Mouse (Mus musculus): ENCODE measurements around the gene Slc35e3. TPM values are rescaled to one million over a fixed set of nuclear protein-coding genes. Genes with fewer than 3 reads are reported as not detected.
A peak's percentile ranks its signal among the peaks of the same experiment; 100 is the strongest.
"Not testable (repeated sequence)": the region's sequence is repeated elsewhere in the genome, so short reads cannot be mapped to it uniquely, and the experiment has no call there.

Slc35e3 gene
- total RNA-seq, 2 experiments from 2014 or later = 3.7 to 5.0 TPM

DNA sequence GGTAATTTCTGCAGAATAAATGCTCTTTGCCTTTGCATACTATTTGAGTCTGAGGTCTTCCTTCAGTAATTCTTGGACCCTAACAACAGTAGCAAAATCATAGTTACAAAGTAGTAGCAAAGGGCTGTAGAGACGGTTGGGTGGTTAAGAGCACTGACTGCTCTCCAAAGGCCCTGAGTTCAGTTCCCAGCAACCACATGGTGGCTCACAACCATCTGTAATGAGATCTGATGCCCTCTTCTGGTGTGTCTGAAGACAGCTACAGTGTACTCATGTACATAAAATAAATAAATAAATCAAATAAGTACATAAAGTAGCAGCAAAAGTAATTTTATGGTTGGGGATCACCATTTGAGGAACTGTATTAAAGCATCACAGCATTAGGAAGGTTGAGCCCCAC lies 30.5 kb downstream of the Slc35e3 start:
- DNase-seq (ENCODE audit: low spot score) = not testable (repeated sequence)

DNA sequence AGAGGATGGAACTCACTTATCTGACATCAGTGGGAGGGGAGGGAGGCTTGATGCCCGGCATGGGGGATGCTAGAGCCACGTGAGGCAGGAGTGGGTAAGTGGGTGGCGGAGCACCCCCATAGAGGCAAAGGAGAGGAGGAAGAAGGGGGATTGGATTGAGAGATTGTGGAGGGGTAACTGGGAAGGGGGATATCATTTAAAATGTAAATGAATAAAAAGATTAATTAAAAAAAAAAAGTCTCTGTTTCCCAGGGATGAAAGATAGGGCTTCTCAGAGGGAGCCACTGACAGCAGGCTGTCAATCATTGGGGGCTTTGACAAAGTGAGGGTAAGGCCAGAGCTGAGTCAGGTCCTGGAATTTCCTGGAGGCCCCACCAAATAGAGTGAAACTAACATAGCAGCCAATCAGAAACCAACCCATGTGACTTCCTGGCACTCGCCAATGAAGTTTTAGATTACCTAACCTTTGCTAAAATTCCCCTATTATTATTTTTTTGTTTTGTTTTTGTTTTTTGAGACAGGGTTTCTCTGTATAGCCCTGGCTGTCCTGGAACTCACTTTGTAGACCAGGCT lies 31.2 kb downstream of the Slc35e3 start:
- DNase-seq (ENCODE audit: low spot score) = no peak

DNA sequence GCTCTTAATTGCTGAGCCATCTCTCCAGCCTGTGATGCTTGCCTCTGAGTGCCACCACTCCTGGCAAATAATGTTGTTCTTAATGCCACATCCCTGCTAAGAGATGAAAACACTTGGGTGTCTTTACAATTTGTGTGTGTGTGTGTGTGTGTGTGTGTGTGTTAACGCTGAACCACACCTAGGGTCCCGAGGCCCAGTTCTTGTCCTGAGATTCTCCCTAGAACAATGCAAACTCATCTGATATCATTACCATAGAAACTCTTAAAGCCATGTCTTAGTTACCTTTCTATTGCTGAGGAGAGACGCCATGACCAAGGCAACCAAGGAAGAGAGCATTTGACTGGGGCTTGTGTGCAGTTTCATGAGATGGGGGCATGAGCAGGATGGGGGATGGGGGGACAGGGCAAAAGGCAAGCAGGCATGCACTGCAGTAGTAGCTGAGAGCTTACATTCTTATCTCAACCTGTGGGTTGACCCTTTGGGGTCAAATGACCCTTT lies 32.1 kb downstream of the Slc35e3 start:
- no peak for DNase-seq (ENCODE audit: low spot score)

DNA sequence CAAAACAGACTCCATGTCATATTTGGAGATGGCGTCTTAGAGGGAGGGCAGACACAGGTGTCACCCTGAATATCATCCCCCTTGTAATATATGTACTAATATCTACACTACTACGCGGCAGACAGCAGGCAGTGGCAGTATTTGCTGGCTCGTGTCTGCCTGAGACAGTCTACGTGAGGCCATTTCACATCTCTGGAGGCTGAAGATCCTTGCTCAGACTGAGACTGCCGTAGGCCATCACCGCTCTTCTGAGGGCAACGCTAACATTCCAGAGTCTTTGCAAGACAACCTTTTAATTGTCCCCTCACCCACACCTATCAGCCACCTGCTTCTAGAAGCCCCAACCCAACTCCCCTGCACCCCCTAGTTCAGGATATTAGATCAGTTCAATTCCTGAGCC lies 32.7 kb downstream of the Slc35e3 start:
- DNase-seq (ENCODE audit: low spot score) = no peak

DNA sequence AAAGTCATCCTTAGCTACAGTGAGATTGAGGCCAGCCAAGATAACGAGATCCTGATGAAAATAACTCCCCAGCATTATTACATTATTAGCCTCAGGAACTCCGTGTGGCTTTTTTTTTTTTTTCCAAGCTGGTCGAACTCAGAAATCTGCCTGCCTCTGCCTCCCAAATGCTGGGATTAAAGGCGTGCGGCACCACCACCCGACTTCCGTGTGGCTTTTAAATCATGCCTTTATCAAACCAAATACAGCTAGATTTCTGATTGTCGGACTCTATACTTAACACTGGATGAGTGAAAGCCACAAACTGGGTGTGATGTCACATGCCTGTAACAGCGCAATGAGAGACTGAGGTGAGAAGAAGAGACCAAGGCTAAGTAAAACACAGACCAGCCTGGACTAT lies 33.3 kb downstream of the Slc35e3 start:
- DNase-seq (ENCODE audit: low spot score) = no peak

DNA sequence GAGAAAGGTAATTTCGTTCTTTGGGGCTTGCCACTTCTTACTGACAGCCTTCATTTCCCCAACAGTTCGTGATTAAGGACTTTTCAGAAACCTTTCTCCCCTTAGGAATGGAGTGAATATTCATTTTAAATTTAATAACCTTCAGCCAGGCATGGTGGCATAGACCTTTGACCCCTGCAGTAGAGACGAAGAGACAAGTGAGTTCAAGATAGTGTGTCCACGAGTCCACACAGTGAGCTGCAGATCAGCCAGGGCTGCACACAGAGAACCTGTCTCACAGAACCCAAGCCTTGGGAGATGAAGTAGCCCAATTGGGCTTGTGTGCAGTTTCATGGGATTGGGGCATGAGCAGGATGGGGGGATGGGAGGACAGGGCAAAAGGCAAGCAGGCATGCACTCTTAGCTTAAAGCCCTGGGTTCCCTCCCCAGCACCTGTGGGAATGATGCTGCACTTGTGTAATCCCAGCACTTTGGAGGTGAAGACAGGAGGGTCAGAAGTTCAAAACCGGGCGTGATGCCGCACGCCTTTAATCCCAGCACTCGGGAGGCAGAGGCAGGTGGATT lies 33.9 kb downstream of the Slc35e3 start:
- DNase-seq (ENCODE audit: low spot score) = no peak

DNA sequence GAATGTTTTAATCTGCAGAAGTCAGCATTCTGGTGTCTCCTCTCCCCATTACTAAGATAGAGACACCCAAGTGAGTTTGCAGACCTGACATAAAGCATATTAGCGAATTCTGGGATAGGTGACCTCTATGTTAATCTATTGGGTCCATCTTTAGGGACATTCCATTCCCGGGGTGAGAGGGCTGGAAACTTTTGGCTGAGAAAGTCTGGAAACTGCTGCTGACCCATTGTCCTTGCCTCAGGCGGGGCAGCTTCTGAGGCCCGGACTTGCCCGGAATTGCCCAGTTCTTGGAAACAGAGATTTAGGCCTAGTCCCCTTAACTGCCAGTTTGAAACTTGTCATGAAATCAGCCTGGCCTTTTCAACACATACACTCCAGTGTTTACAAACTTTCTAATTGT lies 34.8 kb downstream of the Slc35e3 start:
- no peak for DNase-seq (ENCODE audit: low spot score)

DNA sequence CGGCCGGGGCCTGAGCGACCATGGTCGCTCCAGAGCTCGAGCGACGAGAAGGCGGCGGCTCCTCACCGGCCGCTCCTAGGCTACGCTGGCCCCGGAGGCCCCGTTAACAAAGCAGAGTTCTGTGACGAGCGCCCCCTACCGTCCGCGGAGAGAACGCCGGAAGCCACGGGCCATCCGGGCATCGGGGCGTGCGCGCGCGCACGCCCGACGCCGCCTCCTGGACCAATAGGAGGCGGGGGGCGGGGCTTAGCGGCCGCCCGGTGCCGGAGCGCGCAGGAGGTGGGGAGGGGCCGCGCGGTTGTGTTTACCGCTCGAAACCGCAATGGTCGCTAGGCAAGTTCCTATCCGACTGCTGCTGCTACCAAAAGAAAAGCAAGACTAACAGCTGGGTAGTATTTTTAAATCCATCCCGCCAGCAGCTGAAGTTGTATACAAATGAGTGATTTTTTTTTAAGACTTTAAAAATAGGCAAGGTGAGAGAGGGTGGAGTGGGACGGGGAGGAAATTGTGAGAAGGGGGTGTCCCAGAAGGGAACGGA lies 35.5 kb downstream of the Slc35e3 start, which contains the start of gene Mdm2:
Gene Mdm2, minus strand, starts transcription at position 155 of the 538 bp plus-strand sequence.
- peak; percentile 98 for DNase-seq (ENCODE audit: low spot score)

DNA sequence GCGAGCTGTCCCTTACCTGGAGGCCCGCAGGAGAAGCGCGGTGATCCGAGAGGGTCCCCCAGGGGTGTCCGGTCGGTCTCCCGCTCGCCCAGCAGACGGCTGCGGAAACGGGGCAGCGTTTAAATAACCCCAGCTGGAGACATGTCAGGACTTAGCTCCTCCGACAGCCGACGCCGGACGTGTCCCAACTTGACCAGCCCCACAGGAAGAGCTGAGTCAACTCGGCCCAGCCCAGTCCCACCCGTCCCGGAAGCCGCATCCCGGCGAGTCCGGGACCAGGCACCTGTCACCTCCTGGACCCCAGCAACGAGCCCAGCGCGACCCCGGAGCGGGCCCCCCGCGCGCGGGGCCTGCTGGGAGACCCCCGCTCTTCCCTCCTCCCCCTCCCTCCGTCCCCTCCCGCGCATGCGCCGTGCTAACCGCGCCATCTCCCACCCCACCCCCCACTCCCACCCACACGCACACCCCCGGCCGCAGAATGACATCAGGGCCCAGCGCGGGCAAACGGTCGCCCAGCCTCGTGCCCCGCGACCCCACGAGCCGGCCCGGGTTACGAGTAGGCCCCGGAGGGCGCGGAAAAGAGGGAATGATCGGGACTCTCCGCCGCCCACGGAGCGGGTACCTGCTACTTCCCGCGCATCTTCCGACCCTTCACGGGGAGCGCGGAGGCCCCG lies 36.1 kb downstream of the Slc35e3 start:
- DNase-seq (ENCODE audit: low spot score) = peak; percentile 74

DNA sequence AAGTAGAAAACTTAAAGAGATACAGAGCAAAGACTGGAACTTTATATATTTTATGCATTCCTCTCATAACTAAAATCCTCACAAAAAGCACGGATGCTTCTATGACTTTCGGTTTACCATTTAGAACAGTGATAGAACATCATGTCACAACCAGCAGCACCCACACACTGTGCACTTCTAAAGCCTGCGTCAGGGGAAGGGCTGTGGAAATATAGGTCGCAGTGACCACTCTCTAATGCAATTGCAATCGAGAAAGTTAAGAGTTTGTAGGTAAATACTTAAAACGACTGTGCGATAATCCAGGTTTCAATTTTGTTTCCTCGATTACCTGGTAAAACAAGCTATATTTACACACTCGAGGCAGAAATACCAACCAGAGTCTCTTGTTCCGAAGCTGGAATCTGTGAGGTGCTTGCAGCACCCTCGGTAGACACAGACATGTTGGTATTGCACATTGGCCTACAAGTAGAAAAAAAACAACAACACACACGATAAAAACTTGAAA lies 36.8 kb downstream of the Slc35e3 start:
- no peak for DNase-seq (ENCODE audit: low spot score)

DNA sequence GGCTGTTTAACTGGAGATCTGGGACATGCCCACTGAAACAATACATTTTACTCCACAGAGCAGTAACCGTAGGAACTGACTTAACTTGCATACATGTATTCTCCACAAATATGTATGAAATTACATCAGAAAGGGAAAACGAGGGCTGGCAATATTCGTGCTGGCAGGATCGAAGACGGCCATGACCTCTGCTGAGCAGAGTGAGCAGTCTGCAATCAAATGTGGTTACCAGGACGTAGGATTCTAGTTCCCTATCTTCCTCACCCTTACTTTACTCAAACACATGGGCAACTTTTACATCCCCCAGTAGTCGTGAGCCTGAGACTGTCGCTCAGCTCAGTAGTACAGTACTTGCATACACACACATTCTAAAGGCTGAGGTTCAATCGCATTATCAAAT lies 37.3 kb downstream of the Slc35e3 start:
- DNase-seq (ENCODE audit: low spot score) = no peak

DNA sequence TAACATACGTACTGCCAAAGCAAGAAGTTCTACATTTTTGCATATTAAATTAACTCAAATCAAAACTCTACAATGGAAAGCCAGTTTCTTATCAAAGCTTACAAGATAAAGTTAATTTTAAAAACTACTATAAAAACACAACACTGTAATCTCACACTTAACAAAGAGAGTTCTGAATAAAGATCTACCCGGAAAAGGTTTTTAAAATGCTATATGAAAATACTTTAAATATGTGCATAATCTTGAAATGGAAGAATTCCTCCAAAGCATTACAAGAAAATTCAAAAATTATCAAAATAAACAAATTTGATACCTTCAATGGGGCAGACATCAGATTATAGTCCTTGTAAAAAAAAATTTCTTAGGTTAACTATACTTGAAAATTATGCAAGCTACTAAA lies 37.8 kb downstream of the Slc35e3 start:
- no peak for DNase-seq (ENCODE audit: low spot score)

DNA sequence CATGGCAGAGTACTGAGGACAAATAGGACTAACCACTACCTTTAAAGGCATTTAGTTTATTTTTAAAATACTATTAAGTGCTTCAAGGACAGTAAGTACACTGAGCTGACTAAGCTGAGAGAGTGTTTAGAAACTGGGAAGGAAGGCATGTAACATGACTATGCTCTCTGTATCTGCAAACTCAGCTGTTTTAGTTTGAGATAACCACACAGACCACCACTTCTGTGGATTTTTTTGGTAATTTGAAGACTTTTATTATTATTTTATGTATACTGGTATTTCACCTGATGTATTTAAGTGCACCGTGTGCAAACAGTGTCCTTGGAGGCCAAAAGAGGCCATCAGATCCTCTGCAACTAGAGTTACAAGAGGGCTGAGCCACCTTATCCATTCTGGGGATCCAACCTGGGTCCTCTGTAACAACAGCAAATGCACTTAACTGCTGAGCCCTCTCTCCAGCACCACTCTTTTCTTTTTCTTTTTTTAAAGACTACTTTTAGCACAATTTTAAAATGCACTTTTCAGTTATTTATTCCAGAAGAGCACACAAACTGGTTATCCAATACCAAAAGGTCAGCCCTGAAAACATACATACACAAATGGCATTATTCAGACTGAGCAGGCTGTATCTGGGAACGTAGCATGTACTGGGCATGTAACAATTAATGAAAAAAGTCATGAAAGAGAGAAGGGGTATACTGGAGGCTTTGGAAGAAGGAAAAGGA lies 38.9 kb downstream of the Slc35e3 start:
- no peak for DNase-seq (ENCODE audit: low spot score)

DNA sequence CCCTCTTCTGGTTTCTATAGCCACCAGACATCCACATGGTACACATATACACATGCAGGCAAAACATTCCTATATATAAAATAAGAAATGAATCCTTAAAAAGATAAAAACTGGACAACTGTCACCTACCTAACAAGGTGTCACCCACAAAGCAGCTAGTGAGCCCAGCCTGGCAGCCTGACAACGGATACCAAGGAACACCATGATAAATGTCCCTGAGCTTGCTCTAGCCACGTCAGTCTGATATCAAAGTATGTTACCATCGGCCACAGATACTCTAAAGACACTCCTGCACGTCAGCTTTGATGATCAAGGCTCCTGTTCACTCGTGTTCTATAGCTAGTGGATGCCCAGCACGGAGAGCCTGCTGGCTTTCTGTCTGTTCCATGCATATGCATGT lies 39.7 kb downstream of the Slc35e3 start:
- DNase-seq (ENCODE audit: low spot score) = no peak

DNA sequence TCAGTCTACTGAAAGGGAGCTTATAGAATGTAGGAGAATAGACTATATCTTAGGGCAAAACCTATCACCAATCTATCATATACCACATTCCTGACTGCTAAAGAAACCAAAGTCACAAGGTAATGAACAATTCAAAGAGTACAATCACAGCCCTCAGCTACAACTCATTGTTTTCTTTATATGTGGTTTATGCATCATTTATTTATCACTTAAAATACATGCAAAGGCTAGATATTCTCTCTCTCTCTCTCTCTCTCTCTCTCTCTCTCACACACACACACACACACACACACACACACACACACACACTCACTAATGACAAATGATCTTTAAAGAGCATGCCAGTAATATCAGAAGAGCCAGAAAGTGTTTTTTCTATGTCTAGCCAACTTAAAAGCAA lies 40.4 kb downstream of the Slc35e3 start:
- DNase-seq (ENCODE audit: low spot score) = no peak

DNA sequence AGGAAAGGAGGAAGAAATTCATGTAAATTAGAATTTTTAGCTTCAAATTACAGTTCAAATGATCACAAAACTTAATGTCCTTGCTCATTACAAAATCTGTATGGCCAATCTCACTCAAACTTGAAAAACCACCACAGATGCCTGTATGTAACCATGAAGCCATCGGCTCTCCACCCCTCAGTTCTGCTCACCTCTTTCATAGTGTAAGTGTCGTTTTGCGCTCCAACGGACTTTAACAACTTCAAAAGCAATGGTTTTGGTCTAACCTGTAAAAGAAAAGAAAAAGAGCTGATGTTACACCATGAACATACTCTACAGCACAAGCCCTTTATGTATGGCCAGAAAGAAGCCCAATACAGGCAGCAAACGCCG lies 41.2 kb downstream of the Slc35e3 start:
- DNase-seq (ENCODE audit: low spot score) = no peak

DNA sequence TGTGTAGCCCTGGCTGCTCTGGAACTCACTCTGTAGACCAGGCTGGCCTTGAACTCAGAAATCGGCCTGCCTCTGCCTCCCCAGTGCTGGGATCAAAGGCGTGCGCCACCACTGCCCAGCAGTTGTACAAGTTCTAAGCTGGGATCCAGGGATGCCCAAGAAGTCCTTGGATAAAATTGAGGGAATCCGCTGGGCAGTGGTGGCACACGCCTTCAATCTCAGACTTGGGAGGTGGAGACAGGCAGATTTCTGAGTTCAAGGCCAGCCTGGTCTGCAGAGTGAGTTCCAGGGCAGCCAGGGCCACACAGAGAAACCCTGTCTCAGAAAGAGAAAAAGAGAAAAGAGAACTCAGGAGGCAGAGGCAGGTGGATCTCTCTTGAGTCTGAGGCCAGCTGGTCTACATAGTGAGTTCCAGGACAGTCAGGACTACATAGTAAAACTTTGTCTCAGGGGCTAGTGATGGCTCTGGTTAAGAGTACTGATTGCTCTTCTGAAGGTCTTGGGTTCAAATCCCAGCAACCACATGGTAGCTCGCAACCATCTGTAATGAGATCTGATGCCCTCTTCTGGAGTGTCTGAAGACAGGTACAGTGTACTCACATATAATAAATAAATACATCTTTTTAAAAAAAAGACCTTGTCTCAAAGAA lies 41.7 kb downstream of the Slc35e3 start:
- not testable (repeated sequence) for DNase-seq (ENCODE audit: low spot score)

DNA sequence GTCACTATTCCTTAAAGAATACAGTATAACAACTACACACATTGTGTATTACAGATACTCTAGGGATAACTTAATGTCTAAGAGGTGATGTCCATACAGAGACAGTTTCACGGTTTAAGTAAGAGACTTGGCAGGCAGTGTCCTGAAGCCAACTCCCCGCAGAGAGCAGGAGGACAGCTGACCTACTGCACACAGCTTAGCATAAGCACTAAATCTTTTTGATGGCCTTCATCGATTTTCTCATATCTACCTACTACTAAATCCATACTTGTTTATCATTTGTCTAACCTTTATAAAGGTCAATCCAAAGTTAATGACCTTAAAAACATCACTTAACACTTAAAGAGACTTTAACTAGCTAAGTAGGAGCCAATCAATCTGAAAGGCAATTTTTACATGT lies 42.7 kb downstream of the Slc35e3 start:
- no peak for DNase-seq (ENCODE audit: low spot score)

DNA sequence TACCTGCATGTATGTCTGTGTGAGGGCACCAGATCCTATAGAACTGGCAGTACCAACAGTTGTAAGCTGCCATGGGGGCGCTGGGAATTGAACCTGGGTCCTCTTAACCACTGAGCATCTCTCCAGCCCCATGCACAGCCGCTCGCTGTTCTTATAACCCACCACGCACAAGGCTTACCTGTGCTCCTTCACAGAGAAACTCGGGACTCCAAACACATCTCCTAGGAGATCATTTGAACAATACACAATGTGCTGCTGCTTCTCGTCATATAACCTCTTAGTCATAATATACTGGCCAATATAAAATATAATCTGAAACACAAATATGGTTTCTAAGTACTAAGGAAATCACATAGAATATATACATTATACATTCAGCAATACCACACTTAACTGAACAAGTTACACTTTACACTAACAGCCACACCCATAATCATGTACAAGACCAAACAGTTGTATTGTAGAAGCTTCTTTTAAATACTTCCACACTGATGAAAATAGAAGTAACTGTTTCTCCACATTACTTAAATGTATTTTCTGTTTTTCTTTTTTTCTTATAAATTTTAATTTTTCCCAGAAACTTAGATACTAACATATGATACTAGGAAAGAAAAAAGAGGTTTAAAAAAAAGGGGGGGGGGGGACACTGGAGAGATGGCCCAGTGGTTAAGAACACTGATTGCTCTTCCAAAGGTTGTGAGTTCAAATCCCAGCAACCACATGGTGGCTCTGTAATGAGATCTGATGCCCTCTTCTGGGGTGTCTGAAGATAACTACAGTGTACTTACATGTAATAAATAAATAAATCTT lies 43.9 kb downstream of the Slc35e3 start:
- DNase-seq (ENCODE audit: low spot score) = no peak

DNA sequence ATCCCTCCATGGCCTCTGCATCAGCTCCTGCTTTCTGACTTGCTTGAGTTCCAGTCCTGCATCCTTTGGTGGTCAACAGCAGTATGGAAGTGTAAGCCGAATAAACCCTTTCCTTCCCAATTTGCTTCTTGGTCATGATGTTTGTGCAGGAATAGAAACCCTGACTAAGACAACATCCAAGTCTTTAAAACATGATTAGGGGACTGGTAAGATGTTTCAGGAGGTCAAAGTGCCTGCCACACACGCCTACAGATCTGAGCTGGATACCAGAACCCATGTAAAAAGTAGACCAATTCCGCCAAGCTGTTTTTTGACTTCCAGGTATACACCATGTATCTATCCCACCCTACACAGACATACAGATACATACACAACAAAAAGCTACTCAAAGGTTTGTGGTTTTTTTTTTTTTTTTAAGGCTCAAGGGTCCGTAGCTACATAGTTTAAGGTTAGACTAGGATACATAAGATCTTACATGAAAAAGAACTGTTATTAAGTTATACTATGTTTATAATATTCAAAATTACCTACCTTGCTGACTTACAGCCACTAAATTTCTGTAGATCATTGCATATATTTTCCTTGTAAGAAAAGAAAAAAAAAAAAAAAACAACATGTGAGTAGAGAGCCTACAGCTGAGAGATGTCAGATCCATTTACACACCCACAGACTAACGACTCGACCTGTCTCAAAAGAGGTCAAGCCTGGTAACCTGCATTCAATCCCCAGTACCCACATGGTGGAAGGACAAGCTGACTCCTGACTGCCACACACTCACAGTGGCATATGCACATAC lies 44.9 kb downstream of the Slc35e3 start:
- DNase-seq (ENCODE audit: low spot score) = no peak
